11 mouse cellular contexts compared by ENCODE assay signal in the genomic region with DNA sequence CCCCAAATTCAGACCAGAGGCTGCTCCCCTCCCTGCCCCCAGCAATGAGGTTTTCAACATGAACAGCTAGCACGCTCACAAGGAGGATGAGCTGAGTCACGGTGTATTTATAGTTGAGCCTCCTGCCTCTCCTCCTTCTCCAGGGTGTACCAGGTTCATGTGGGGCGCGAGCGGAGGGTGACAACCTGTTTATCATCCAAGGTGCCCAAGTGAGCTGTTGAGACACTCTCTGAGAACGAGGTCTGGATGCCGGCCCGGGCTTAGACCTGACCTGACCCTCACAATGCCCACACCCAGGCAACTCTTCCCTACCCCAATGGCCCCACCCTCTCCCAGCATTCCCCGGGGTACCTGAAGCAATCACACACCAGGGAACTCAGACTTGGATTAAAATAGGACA. TPM values are rescaled to one million over a fixed set of nuclear protein-coding genes. Genes with fewer than 3 reads are reported as not detected.
DNase-seq lines count a peak whose midpoint lies in the region; ATAC-seq and TF ChIP-seq lines count a peak whose summit lies in the region.
"Had no signal": no experiment of that assay in that cellular context is flagged by ENCODE, and none has a peak within 500 bp of the region (broad histone marks: within the 10 kb centered on the region; RNA-seq: fewer than 3 reads in every experiment).

No protein-coding gene starts in this region.

- peak overlapping the region; percentile 25; the same call in 1 of the 2 replicates for H3K4me3 ChIP-seq in ES-Bruce4 (ENCODE audit: low read depth, low read length)
- H3K4me3 ChIP-seq in hindbrain, postnatal 0 days (ENCODE audit: low read length) = no peak overlapping the region
- H3K4me3 ChIP-seq: embryonic facial prominence, embryonic 13.5 days; limb, embryonic 15.5 days had no signal

- no peak overlapping the region; the same call in 1 of the 2 replicates for H3K9ac ChIP-seq in ES-Bruce4 (ENCODE audit: low read depth, poor library complexity, severe bottlenecking)
- H3K9ac ChIP-seq in hindbrain, postnatal 0 days (replicated peaks; ENCODE audit: low read length) = no peak overlapping the region
- H3K9ac ChIP-seq: embryonic facial prominence, embryonic 13.5 days; limb, embryonic 15.5 days had no signal

- no peak for TF ChIP-seq CTCF in ES-Bruce4 (IDR thresholded peaks at IDR 0.05; ENCODE audit: low read depth, low read length)
- TF ChIP-seq CTCF in hindbrain, postnatal 0 days (IDR thresholded peaks at IDR 0.05; ENCODE audit: low read depth) = no peak

- H3K27me3 ChIP-seq in ES-Bruce4 (ENCODE audit: control insufficient read depth, insufficient read depth, low read length, poor library complexity, severe bottlenecking) = no peaks in the 10 kb centered on the region
- no peaks in the 10 kb centered on the region for H3K27me3 ChIP-seq in hindbrain, postnatal 0 days (ENCODE audit: insufficient read depth, low read length)
- H3K27me3 ChIP-seq: embryonic facial prominence, embryonic 13.5 days; limb, embryonic 15.5 days had no signal

- H3K36me3 ChIP-seq in ES-Bruce4 (ENCODE audit: control insufficient read depth, insufficient read depth, low read length, poor library complexity, severe bottlenecking) = no peaks in the 10 kb centered on the region
- no peaks in the 10 kb centered on the region for H3K36me3 ChIP-seq in hindbrain, postnatal 0 days (ENCODE audit: insufficient read depth, low read length)
- H3K36me3 ChIP-seq: embryonic facial prominence, embryonic 13.5 days; limb, embryonic 15.5 days had no signal

- no peak for TF ChIP-seq POLR2A in ES-Bruce4 (IDR thresholded peaks at IDR 0.05; ENCODE audit: insufficient read depth, low read length)

- TF ChIP-seq EP300 in ES-Bruce4 (IDR thresholded peaks at IDR 0.05; ENCODE audit: insufficient read depth, low read depth, low read length) = no peak

- ATAC-seq in hindbrain, postnatal 0 days = no peak

- WGBS in hindbrain, postnatal 0 days = 72% methylated on average over 9 of the region's 9 CpGs

- no peaks in the 10 kb centered on the region for H3K9me3 ChIP-seq in ES-Bruce4 (replicated peaks; ENCODE audit: control insufficient read depth, insufficient read depth, low read length, poor library complexity, severe bottlenecking)
- no peaks in the 10 kb centered on the region for H3K9me3 ChIP-seq in hindbrain, postnatal 0 days (ENCODE audit: low read length)
- H3K9me3 ChIP-seq: limb, embryonic 15.5 days had no signal

- H3K4me1 ChIP-seq in ES-Bruce4 (ENCODE audit: control insufficient read depth, insufficient read depth, low read length) = peaks cover 2% of the 10 kb centered on the region
- H3K4me1 ChIP-seq in hindbrain, postnatal 0 days (ENCODE audit: insufficient read depth, low read length) = no peaks in the 10 kb centered on the region
- H3K4me1 ChIP-seq: embryonic facial prominence, embryonic 13.5 days had no signal

- peak; percentile 58 for DNase-seq in adrenal gland, postnatal 10 days
- no peak for DNase-seq in adrenal gland, adult 18-20 months (ENCODE audit: low spot score in 2 of 2)
- DNase-seq in heart, adult 11 months = peak; percentile 99
- DNase-seq in left cerebral cortex, adult 9 months (ENCODE audit: low spot score in 2 of 2) = peak; percentile 53 to 68
- no peak for DNase-seq in hindbrain, postnatal 0 days (ENCODE audit: low spot score)
- DNase-seq in embryo, embryonic 11 days = no peak
- DNase-seq in cerebellum, postnatal 10 days = no peak

- H3K27ac ChIP-seq in ES-Bruce4 (ENCODE audit: insufficient read depth, low read length) = no peak overlapping the region
- no peak overlapping the region for H3K27ac ChIP-seq in hindbrain, postnatal 0 days
- H3K27ac ChIP-seq: embryonic facial prominence, embryonic 13.5 days; limb, embryonic 15.5 days had no signal

- no peak overlapping the region for H3K4me2 ChIP-seq in hindbrain, postnatal 0 days (ENCODE audit: low read depth, low read length)
- H3K4me2 ChIP-seq: embryonic facial prominence, embryonic 13.5 days; limb, embryonic 15.5 days had no signal

RNA-seq across cellular contexts. Expression of a gene that starts 12.6 kb away (rescaled TPM):
- 10 to 100 TPM; 15.8 to 21.3 TPM for total RNA-seq in adrenal gland, postnatal 10 days (2021)
- total RNA-seq in adrenal gland, adult 18-20 months (2021) = 10 to 100 TPM; 14.0 to 22.5 TPM
- 12.0 and 14.1 TPM in 2 replicates for polyA plus RNA-seq in ES-Bruce4 (2011; ENCODE audit: insufficient read depth, insufficient read length, low read depth, missing spikeins)
- total RNA-seq in hindbrain, postnatal 0 days (2014; rRNA removed) = 25.5 and 35.2 TPM in 2 replicates
- polyA plus RNA-seq in hindbrain, postnatal 0 days (2015; fragmentation: Nextera tagmentation; extraction: Ambion mirVana) = 23.3 and 24.8 TPM in 2 replicates

RNA-seq across cellular contexts. Expression of a gene that starts 14.6 kb away (rescaled TPM):
- 1 to 10 TPM; 3.2 to 8.2 TPM for total RNA-seq in adrenal gland, postnatal 10 days (2021)
- total RNA-seq in adrenal gland, adult 18-20 months (2021) = under 1 TPM in 1 of 2 experiments, not detected in 1; 0.32 TPM
- polyA plus RNA-seq in ES-Bruce4 (2011; ENCODE audit: insufficient read depth, insufficient read length, low read depth, missing spikeins) = 5.4 and 7.4 TPM in 2 replicates
- total RNA-seq in hindbrain, postnatal 0 days (2014; rRNA removed) = 0.32 and 1.5 TPM in 2 replicates
- polyA plus RNA-seq in hindbrain, postnatal 0 days (2015; fragmentation: Nextera tagmentation; extraction: Ambion mirVana) = 0.84 and 1.1 TPM in 2 replicates

RNA-seq across cellular contexts. Expression of a gene that starts 42.7 kb away (rescaled TPM):
- total RNA-seq in adrenal gland, postnatal 10 days (2021) = 10 to 100 TPM; 13.7 to 17.4 TPM
- 10 to 100 TPM; 28.9 to 47.4 TPM for total RNA-seq in adrenal gland, adult 18-20 months (2021)
- polyA plus RNA-seq in ES-Bruce4 (2011; ENCODE audit: insufficient read depth, insufficient read length, low read depth, missing spikeins) = 3.9 and 4.9 TPM in 2 replicates
- 0.43 TPM in 1 of 2 replicates, not detected in the other for total RNA-seq in hindbrain, postnatal 0 days (2014; rRNA removed)
- polyA plus RNA-seq in hindbrain, postnatal 0 days (2015; fragmentation: Nextera tagmentation; extraction: Ambion mirVana) = 0.09 and 0.18 TPM in 2 replicates

RNA-seq across cellular contexts. Expression of a gene that starts 46.4 kb away (rescaled TPM):
- 10 to 100 TPM; 12.3 to 21.7 TPM for total RNA-seq in adrenal gland, postnatal 10 days (2021)
- total RNA-seq in adrenal gland, adult 18-20 months (2021) = 10 to 100 TPM in 1 of 2 experiments, 1 to 10 TPM in 1; 9.3 to 10.0 TPM
- polyA plus RNA-seq in ES-Bruce4 (2011; ENCODE audit: insufficient read depth, insufficient read length, low read depth, missing spikeins) = 0.55 TPM in 1 of 2 replicates, not detected in the other
- 13.7 and 18.4 TPM in 2 replicates for total RNA-seq in hindbrain, postnatal 0 days (2014; rRNA removed)
- polyA plus RNA-seq in hindbrain, postnatal 0 days (2015; fragmentation: Nextera tagmentation; extraction: Ambion mirVana) = 11.1 and 12.2 TPM in 2 replicates

RNA-seq across cellular contexts. Expression of a gene that starts 53.6 kb away (rescaled TPM):
- total RNA-seq in adrenal gland, postnatal 10 days (2021) = not detected
- not detected for total RNA-seq in adrenal gland, adult 18-20 months (2021)
- polyA plus RNA-seq in ES-Bruce4 (2011; ENCODE audit: insufficient read depth, insufficient read length, low read depth, missing spikeins) = not detected in 2 replicates
- not detected in 2 replicates for total RNA-seq in hindbrain, postnatal 0 days (2014; rRNA removed)
- polyA plus RNA-seq in hindbrain, postnatal 0 days (2015; fragmentation: Nextera tagmentation; extraction: Ambion mirVana) = 0.59 and 0.79 TPM in 2 replicates
- total RNA-seq: adrenal gland, postnatal 4 days had no signal
- polyA plus RNA-seq: embryonic facial prominence, embryonic 13.5 days; limb, embryonic 15.5 days had no signal

Comparison
In these comparisons a context has a peak if more than half of its experiments do, and no peak if none do; other contexts are left out.
1. DNase-seq: peak in adrenal gland, postnatal 10 days (single experiment), heart, adult 11 months (single experiment) and left cerebral cortex, adult 9 months (2 of 2); none in adrenal gland, adult 18-20 months (0 of 2), hindbrain, postnatal 0 days (single experiment), embryo, embryonic 11 days (single experiment) and cerebellum, postnatal 10 days (0 of 2).
2. RNA of a gene that starts 42.7 kb away (total RNA-seq): 28.9 to 47.4 TPM in adrenal gland, adult 18-20 months and 13.7 to 17.4 TPM in adrenal gland, postnatal 10 days; 0.43 TPM in hindbrain, postnatal 0 days; every median in the first group is over 10 times any median in the second.